Mouse (Mus musculus): ENCODE results near the gene Shisal2b.
"Not testable (repeated sequence)": the region's sequence is repeated elsewhere in the genome, so short reads cannot be mapped to it uniquely, and the experiment has no call there.

The Shisal2b gene

DNA sequence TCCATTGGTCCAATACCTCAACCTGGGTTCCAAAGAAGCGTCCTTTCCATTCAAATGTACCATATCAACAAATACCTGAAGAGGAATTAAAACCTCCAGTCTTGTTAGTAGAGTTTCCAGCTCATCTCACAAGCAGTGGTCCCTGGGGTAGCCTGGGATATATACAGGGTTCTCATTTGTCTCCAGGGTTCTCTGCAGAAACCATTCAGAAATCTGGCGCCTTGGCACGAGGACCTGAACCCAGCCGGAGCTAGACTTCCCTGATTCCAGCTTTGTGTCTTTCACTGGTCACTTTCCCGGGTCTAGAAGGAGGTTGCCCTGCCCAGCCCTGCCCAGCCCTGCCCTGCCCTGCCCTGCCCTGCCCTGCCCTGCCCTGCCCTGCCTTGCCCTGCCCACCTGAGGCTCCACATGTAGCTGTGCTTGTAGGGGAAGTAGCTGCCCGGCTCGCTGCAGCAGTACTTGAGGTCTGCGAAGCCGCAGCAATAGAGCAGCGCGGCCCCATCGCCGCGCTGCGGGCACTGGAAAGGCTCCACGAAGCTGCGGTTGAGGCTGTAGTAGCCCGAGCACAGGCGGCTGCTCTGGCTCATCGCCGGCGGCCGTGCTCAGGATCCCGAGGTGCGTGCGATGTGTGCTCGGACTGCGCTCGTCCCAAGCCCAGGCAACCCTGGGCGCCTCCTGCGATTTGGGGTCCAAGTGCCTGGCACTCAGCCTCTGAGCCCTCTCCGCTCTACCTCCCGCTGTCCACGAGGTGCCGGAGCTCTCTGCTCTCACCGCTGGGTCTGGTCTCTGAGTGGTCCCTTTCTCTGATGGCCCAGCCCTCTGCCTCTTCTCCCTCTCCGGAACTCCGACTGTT, at the start of gene Shisal2b:
Shisal2b (minus strand) TSS at position 767 of the 853 bp plus-strand sequence.
- DNase-seq (ENCODE audit: low spot score in 2 of 2): peak in 1 of 2 experiments; percentile 16

DNA sequence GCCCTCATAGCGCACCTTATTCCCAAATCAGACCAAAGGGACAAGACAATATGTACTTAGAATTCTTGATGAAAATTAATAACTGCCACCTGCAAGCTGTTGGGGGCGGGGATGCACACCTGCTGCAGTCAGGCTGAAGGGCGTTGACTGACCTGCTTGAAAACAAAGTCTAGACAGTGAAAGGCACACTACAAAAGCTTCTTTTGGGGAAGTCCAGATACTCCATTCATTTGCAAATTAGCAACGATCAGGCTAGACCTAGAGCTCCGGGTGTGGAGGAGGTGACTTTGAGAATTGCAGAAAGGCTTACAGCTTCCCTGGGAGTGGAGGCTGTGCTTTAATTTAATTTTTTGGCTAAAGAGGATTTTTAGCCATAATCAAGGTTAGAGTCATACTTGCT, 47.9 kb upstream of the Shisal2b start:
- not testable (repeated sequence) for DNase-seq (ENCODE audit: low spot score in 2 of 2)

DNA sequence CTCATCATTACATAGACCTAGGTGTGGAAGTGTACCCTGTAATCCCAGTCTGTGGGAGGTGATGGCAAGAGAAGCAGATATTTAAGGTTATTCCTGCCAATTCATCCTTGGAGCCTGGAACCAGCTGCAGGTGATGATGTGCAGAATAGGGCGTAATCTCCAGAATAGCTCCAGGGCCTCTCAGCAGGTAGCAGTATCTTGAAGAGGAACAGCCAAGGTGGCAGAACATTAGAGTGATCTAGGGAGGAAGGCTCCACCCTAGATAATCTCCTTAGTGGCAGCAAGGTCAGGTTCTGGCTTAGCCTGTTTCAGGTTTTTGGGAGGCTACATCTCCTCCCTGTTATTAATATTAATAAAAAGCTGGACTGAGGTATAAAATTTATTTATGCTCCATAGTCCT, 47.3 kb upstream of the Shisal2b start:
- not testable (repeated sequence) for DNase-seq (ENCODE audit: low spot score in 2 of 2)

DNA sequence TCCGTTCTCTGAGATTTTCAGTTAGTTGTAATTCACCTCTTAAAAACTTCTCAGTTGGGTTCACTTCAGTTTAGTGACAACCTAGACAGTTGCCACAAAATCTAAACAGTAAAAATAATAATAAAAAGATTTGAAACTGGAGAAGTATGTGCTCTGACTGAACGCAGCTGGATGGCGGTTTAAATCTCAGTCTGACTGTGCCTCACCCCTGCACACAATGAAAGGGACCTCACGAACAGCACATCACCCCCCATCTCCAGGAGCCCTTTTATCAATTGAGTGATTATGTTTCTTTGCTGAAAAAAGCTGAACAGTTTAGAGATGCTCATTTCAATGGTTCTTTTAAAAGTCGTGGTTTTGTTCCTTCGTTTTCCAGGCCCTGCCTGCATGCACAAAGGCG, 45.0 kb upstream of the Shisal2b start:
- DNase-seq (ENCODE audit: low spot score in 2 of 2): no peak

DNA sequence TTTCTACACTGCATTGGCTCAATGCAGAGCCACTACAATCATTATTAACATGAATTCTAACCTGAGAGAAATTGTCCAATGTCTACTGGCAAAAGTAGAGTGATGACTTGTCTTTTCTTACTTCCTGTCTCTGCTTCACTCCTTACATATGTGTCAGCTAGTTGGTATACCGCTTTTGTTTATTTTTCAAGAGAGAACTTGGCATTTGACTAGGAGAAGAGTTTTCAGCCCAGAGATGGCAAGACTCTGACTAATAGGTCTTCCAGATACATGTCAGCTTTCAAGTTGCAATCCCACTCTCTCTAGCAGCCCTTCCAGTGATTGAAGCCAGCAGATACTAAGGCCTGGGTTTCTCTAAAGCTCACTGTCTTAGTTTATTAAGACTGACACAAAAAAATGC, 31.1 kb upstream of the Shisal2b start:
- DNase-seq (ENCODE audit: low spot score in 2 of 2): no peak

DNA sequence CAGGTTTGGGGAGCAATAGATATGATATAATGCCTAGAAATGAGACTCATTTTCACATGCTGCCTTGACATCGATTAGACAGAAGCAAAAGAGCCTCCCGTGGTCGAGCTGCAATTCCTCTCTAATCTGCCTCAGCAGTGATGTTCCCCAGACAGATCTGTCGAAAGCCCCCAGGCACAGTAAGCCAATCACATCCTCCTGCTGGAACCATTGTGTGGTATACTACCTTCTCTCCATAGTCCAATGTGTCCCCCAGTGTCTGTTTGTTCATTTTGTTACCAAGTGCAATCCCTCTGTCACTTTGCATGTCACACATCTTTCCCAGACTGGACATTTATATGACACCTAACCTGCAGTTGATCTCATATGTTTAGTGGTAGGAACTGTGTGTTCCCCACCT, 28.6 kb upstream of the Shisal2b start:
- DNase-seq (ENCODE audit: low spot score in 2 of 2): no peak

DNA sequence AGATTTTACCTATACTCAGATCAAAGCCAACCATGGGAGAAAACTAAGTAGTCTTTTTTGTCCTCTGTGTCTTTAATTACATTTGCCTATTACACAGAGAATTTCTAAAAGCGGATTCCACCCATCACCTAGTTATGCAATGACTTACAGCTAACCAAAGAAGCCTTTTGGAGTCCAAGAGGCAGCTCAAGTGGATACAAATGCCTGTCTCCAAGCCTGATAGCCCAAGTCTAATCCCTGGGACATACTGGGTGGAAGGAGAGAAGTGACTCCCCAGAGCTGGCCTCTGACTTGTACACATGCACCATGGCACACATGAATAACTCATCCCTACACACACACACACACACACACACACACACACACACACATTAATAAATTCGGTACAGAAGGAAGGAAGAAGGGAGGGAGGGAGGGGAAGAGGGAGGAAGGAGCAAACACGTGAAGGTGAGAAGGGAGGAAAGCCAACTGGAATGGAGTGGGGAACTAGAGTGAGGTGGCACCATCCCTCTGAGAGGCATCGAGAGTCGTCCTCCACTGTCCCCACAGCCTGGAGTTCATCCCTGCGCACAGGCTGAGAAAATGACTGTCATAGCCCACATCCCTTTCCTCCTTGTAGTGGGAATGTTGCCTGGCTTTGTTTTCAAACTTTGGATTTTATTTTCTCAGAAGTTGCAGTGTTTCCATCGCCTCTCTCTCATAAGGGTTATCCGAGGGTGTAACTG, 22.8 kb upstream of the Shisal2b start:
- no peak for DNase-seq (ENCODE audit: low spot score in 2 of 2)

DNA sequence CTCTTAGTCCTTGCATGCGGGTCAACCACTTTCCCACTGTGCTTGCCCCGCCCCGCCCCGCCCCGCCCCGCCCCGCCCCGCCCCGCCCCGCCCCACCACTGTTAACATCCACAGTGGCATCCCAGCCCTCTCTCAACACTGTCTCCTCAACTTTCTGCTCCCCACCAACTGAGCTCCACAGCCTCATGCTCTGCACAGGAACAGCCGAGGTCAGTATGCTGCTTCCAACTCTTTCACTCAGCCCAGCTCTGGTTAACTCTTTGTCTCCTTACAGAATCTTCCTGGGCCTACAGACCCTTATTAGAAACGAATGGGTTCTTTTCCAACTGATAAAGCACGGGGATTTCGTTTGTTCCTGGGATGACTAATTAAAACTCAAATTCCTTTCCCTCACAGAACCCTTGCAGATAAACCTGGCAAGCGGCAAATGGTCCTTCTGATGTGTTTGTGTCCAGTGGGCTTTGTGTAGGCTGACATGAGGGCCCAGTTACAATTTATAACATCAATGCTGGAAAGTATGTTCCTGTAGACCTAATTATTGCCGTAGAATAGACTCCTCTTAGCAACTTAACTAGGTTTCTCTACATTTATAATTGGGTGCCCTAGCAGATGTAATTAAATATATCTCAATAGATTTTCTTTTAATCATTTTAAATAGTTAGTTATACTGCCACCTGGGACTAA, 20.0 kb upstream of the Shisal2b start:
- DNase-seq (ENCODE audit: low spot score in 2 of 2): no peak

DNA sequence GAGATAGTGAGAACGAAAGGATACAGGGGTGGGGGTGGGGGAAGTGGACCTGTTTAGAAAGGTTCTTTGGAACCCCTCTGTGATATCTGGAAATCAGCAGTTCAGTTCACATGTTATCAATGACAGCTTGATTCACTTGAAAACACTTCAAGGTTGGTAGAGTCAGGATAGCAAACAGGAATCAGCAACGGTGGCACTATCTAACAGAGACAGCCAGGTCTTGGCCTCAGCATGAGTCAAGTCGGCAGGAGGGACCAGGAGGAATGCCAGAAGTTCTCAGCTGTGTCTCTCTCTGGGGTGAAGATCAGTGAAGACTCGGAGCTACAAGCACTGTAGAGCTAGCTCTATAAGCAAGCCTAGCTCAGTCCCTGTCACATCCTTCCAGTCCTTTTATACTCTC, 14.8 kb upstream of the Shisal2b start:
- no peak for DNase-seq (ENCODE audit: low spot score in 2 of 2)

DNA sequence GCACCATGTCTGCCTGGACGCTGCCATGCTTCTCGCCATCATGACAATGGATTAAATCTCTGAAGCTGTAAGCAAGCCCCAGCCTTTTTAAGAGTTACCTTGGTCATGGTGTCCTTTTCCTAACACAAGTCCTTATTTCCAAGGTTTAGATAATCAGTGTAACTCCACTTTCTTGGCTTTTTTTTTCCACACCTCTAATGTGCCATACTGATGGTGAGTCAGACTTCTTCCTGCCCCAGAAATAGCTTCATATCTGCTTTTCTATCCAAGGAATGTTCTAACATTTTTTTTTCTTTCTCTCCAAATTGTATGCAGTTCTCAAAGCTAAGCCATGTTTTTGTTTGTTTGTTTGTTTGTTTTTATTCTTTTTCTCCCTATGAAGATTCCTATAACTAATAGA, 6.2 kb upstream of the Shisal2b start:
- DNase-seq (ENCODE audit: low spot score in 2 of 2): no peak

DNA sequence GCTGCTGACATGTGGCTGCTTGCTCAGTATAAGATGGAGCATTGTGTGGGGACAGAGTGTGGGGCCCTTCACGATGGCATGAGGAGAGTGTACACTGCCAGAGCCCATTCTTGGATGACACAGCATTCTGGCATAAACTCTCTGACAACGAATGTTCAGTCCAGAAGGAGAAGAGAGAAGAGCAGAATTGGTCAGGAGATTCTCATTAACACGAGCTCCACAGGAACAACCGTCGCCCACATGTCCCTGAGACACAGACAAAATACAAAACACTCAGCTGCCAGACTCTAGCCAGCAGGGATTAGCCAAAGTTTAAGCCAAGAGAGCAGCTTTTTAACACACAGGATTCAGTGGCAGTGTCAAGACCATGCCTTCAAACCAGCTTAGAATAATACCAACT, 3.0 kb upstream of the Shisal2b start:
- DNase-seq (ENCODE audit: low spot score in 2 of 2): no peak

DNA sequence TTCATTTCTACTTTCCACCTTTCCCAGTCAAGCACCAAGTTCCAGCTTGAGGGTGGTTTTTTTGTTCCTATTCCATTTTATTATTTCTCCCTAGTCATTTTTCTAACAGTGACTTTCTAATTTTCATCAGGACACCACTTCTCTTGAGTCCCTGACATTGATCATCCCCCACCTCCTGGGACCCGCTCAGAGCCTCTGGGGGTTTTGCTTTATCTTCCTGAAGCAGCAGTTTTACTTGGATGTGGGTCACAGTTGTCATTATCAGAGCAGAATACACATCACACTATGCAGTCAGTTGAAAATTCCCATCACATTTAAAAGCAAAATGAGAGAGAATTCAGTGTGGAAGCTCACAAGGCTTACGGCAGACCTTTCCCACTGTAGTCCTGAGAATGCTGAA, 10.0 kb downstream of the Shisal2b start:
- DNase-seq (ENCODE audit: low spot score in 2 of 2): no peak

DNA sequence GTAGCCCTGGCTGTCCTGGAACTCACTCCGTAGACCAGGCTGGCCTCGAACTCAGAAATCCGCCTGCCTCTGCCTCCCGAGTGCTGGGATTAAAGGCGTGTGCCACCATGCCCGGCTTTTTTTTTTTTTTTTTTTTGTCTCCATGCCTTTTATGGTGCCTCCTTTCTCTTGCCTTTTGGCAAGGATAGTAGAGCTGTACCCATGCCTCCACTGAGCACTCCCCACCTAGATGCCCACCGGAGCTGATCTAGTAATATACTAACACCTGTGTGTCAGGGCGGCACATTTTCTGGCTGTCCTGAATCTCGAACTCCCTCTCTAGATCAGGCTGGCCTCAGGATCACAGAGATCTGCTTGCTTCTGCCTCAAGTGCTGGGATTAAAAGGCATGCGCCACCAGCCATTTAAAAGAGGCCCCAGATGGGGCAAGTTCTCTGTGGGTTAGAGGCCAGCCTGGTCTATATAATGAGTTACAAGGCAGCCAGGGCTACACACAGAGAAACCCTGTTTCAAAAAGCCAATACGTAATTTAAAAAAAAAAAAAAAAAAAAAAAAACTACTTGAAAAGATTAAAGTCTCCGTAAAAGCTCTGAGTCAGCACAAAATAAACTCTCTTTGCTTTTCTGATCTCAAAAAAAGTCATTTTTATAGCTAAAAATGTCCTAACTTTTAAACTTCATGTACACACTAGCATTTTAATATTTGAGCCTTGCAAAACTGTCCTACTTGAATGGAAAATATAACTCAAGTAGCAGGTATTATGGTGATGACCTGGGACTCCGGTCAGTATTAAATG, 20.2 kb downstream of the Shisal2b start:
- no peak for DNase-seq (ENCODE audit: low spot score in 2 of 2)

DNA sequence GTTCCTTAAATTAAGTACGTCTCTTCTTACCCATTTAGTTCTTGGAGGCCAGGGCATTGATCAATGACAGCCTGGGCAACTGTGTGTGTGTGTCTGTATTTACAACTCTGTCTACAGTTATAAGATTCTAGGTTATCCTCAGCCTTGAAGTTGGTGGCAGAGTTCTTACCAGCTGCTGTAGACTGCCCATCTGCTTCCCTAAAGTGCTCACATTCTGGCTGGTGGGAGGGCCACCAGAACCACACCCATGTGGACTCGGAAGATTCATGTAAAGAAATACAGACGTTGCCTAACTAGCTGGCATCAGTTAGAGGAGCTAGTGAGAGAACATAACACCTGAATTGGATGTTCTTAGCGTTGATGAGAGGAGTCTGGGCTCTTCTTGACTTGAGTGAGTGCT, 21.8 kb downstream of the Shisal2b start:
- DNase-seq (ENCODE audit: low spot score in 2 of 2): no peak

DNA sequence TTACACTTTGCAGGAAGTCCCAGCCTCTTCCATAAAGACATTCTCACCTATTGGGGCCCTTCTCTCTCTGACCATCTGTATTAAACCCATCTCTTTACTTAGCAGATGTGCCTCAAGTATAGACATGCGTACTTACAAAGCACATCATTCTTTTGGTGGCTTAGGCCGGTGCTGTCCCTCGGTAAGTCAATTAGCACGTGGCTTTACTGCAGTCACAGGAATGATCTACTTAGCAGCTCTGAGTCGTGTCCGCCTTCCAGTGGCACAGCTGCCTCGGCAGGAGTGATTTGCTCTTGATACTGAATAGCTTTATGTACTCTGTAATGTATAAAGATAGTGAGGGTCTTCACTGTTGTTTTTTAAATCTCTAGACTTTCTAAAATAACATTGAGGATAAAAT, 26.1 kb downstream of the Shisal2b start:
- DNase-seq (ENCODE audit: low spot score in 2 of 2): no peak

DNA sequence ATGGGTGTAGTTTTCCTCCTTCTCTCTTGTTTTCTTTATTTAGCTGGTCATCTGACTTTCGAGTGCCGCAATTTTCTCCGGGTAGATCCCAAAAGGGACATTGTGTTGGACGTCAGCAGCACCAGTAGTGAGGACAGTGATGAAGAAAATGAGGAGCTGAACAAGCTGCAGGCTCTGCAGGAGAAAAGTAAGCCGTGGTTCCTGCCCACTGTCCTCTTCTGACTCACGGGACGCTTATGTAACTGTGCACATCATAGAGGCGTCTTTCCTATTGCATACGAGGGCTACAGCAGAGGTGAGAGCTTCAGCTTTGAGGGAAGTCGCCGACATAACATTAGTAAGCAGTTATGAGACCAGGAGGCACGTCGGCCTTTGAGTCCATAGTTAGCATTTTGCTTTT, 30.9 kb downstream of the Shisal2b start:
- DNase-seq (ENCODE audit: low spot score in 2 of 2): no peak

DNA sequence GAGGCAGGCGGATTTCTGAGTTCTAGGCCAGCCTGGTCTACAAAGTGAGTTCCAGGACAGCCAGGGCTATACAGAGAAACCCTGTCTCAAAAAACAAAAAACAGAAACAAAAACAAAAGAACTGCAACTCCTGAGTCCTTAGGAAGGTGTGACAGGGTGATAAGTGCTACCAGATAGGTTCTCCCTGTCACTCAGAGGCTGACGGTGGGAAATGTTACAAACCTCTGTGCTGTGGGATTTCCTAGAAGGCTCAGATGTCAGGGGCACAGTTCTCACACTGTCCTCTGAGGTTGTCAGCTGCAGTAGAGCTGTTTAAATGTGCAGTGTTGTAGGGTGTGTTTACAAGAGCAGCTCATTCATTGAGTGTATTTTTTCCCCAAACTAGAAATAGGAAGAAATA, 38.2 kb downstream of the Shisal2b start:
- DNase-seq (ENCODE audit: low spot score in 2 of 2): no peak

DNA sequence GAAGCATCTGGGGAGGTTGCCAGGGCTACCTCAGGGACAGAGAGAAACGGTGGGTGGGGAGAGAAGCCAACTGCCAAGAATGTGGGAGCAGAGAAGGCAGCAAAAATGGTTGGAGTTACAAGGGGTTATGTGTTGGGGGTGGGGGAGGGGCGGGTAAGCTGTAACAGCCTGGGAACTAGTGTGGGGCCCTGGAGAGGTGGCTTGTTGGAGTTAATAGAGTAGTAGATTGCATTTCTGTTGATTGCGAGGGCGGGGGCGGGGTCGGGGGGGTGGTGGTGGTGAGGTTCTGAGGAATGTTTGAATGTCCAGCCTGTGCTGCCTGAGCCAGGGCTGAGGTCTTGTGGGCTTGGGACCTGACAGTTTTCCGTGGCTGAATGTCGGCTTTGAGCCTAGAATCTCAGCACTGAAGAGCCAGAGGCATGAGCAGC, 41.3 kb downstream of the Shisal2b start:
- DNase-seq (ENCODE audit: low spot score in 2 of 2): no peak

DNA sequence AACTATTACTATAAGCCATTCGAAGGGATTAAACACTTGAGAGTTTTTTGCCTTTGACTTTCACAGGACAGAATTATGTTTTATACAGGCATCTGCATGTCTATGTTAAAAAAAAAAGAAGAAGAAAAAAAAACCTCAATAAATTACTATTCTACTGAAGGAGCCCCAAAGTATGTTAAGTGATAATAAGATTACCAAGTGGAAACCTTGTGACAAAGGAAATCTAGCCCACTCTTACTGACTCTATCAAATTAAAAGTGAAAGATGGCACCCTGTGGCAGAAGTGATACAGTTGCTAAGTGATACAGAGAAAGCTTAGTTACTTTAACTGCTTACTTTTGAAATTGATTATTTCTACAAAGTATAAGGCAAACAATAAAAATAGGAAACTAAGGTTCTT, 41.8 kb downstream of the Shisal2b start:
- DNase-seq (ENCODE audit: low spot score in 2 of 2): no peak

DNA sequence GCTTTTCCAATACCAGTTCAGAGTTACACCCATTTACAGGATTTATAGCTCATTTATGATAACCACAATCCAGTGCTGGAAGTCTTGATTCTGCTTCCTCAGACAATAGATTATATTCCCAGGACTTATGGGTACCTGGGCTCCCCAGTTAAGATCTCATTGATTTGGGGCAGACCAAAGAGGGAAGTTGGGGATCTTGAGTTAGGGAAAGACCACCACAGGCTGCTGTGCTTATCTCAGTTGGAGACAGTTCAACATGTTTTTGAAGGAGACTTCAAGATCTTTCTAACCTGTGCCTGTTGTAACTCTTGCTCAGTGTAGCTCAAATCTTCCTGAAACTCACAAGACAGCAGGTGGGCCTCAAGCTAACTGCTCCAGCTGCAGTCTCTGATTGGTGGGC, 42.5 kb downstream of the Shisal2b start:
- no peak for DNase-seq (ENCODE audit: low spot score in 2 of 2)

DNA sequence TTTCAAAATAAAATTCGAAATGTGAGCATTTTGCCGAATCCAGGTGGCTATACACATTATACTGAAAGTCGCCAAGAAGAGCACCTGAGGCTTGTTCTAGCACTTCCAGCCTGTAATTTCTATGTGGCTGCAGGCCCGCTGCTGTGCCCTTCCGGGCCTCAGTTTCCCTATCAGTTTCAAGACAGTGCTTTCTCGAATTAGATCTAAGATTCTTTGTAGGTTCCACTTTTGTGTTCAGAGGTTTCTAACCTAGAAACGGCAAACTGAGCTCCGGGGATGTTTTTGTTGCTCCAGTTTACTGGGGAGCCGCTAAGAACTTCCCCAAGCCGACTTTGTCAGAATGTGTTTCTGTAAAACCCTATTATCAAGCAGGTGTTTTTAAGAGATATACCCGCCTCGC, 46.0 kb downstream of the Shisal2b start:
- no peak for DNase-seq (ENCODE audit: low spot score in 2 of 2)
